Mouse (Mus musculus) liver, embryonic 14.5 days (tissue): ENCODE measurements around the gene Nfkb1. TPM values are rescaled to one million over a fixed set of nuclear protein-coding genes. Genes with fewer than 3 reads are reported as not detected.
A peak's percentile ranks its signal among the peaks of the same experiment; 100 is the strongest.

Experiments used
- ATAC-seq: fragments of 200-750 bp; cut with Nextera tagmentation; 2 replicates; pipeline ENCODE4 v1.8.0; 2017; ENCODE audit warnings: moderate number of reproducible peaks, mild to moderate bottlenecking, moderate library complexity; ENCODE audit not compliant: insufficient read depth
- DNase-seq, 3 experiments: peaks; one replicate each; pipeline ENCODE4 v3.0.0-alpha.2; 2012 to 2013; ENCODE audit warnings: low read depth in 3 of 3, low spot score in 3 of 3
- H3K27ac ChIP-seq: fragments of 300-500 bp; sonication (generic); 2 replicates; pipeline ENCODE4 v1.5.1; 2014; ENCODE audit warnings: moderate library complexity, mild to moderate bottlenecking, control low read depth, inconsistent platforms
- H3K27me3 ChIP-seq: fragments of 300-500 bp; sonication (generic); 2 replicates; pipeline ENCODE4 v1.6.1; 2014; ENCODE audit warnings: mild to moderate bottlenecking, low read length, moderate library complexity; ENCODE audit not compliant: control insufficient read depth, insufficient read depth
- H3K36me3 ChIP-seq: fragments of 300-500 bp; sonication (generic); replicated peaks from 2 replicates; pipeline ENCODE4 v1.6.1; 2014; ENCODE audit warnings: low read depth; ENCODE audit not compliant: control insufficient read depth, insufficient read depth
- H3K4me1 ChIP-seq, 2 experiments: fragments of 200-500 bp in 1 of 2; fragments of 300-500 bp in 1 of 2; sonication (generic) in 1 of 2; replicated peaks; 2 replicates each; pipeline ENCODE4 v1.6.1; 2012 to 2014; ENCODE audit warnings: antibody characterized with exemption in 1 of 2, inconsistent platforms in 1 of 2, low read length in 1 of 2; ENCODE audit not compliant: control insufficient read depth in 2 of 2, insufficient read depth in 2 of 2
- H3K4me2 ChIP-seq: fragments of 300-500 bp; sonication (generic); 2 replicates; pipeline ENCODE4 v1.6.1; 2014; ENCODE audit warnings: low read depth, mild to moderate bottlenecking, control low read depth, moderate library complexity
- H3K4me3 ChIP-seq, 2 experiments: fragments of 200-500 bp in 1 of 2; fragments of 300-500 bp in 1 of 2; sonication (generic) in 1 of 2; 2 replicates each; pipeline ENCODE4 v1.5.1; 2012 to 2014; ENCODE audit warnings: low read depth in 2 of 2, low read length in 2 of 2, mild to moderate bottlenecking in 2 of 2, control low read depth in 1 of 2, inconsistent platforms in 1 of 2, moderate library complexity in 1 of 2; ENCODE audit not compliant: insufficient read depth in 1 of 2
- H3K9ac ChIP-seq: fragments of 300-500 bp; sonication (generic); replicated peaks from 2 replicates; pipeline ENCODE4 v1.6.1; 2014; ENCODE audit warnings: mild to moderate bottlenecking, control low read depth, moderate library complexity
- H3K9me3 ChIP-seq: fragments of 300-500 bp; sonication (generic); 2 replicates; pipeline ENCODE4 v1.6.1; 2016; ENCODE audit warnings: low read length, mixed read lengths; ENCODE audit not compliant: control insufficient read depth
- CTCF ChIP-seq: IDR thresholded peaks from 2 replicates; pipeline ENCODE4 v1.5.1; 2016; ENCODE audit warnings: antibody characterized with exemption, low read depth, control low read depth
- EP300 ChIP-seq: IDR thresholded peaks from 2 replicates; pipeline ENCODE4 v1.6.1; 2016; ENCODE audit warnings: antibody characterized with exemption, low read depth
- WGBS: fragments of 180-500 bp; shearing (Covaris S2); extraction: QIAGEN DNeasy Blood & Tissue Kit; methylation state at CpG from one replicate; pipeline ENCODE4 v1.1.7; 2014; ENCODE audit not compliant: insufficient replicate concordance; 5-methylcytosine and 5-hydroxymethylcytosine counted together
- polyA plus RNA-seq, 2 experiments: library from polyadenylated mRNA; depleted of rRNA in 1 of 2; stranded (reverse) in 1 of 2; unstranded in 1 of 2; fragments of >200 nt; fragmentation: Nextera tagmentation in 1 of 2; extraction: Ambion mirVana in 1 of 2; gene quantifications; 2 replicates each; pipeline versions ENCODE4 v1.2.1 to v1.2.3; 2012 to 2014

Nfkb1 gene
- polyA plus RNA-seq, 2 experiments, result 11.2 to 16.5 TPM

DNA sequence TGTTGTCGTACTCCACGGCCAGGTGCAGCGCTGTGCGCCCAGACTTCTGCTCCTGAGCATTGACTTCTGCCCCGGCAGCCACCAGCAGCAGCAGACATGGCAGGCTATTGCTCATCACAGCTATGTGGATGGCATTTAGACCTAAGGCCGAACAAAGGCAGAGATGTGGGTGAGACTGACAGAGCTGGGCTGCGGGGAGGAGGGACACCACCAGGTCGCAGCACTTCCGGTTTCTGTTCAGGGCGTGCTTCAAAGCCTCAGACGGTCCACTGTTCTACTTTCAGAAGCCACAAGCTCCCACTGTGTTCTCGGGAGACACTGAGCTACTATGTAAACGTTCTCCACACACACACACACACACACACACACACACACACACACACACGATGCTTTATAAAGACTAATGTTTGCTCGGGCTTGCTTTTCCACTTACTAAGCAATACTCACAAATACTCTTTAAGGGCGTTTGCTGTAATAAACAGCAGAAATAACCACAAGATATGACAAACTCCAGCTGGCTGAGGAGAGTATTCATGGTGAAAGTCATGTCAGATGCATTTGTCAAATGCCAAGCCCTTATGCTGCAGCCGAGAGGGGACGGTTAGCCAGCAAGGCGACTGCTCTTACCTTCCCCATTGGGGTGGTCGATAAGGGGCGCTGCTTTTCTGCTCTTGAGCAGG is 97.0 kb downstream of the Nfkb1 start:
- Histone ChIP-seq H3K27me3 (no peaks in the 10 kb centered on the region), H3K36me3 (no peaks in the 10 kb centered on the region; the same call in none of the 2 replicates), H3K27ac (no peak overlapping the region), H3K4me1 (peaks cover 0 to 3% of the 10 kb centered on the region in 2 experiments; a peak in 1 of 4 replicates), H3K9ac (no peak overlapping the region), H3K4me2 (no peak overlapping the region), H3K4me3 (no peak overlapping the region), H3K9me3 (no peaks in the 10 kb centered on the region)
- 67% methylated on average over 21 of the region's 21 CpGs for WGBS
- TF ChIP-seq EP300 (no peak), CTCF (0 out of 2 replicates have a peak, but pooled peaks have one; percentile 11)
- DNase-seq (no peak), ATAC-seq (no peak)

DNA sequence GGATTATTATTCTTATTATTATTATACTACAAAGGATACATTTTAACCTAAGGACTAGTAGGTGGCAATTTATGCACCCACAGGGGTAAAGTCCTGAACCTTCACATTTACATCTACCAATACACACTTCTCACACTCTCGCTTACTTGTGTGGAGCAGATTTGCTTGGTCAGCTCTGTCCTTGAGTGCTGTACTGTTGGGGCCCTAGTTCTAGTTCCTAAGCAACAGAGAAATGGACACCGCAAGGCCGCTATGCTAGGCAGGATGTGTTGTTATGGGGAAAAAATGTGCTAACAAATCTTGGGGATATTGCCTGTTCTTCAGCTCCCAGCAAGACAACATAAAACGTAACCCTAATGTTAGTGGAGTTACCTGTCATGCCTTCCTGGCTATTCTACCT is 99.3 kb downstream of the Nfkb1 start:
- Histone ChIP-seq H3K27ac (no peak overlapping the region), H3K36me3 (no peaks in the 10 kb centered on the region; the same call in none of the 2 replicates), H3K27me3 (no peaks in the 10 kb centered on the region), H3K9me3 (no peaks in the 10 kb centered on the region), H3K4me3 (no peak overlapping the region), H3K4me1 (peaks cover 1% of the 10 kb centered on the region in 2 experiments; a peak in 3 of 4 replicates), H3K9ac (no peak overlapping the region), H3K4me2 (no peak overlapping the region)
- 87% methylated on average over 4 of the region's 4 CpGs for WGBS
- TF ChIP-seq CTCF (no peak), EP300 (no peak)
- ATAC-seq, result no peak
- no peak for DNase-seq

DNA sequence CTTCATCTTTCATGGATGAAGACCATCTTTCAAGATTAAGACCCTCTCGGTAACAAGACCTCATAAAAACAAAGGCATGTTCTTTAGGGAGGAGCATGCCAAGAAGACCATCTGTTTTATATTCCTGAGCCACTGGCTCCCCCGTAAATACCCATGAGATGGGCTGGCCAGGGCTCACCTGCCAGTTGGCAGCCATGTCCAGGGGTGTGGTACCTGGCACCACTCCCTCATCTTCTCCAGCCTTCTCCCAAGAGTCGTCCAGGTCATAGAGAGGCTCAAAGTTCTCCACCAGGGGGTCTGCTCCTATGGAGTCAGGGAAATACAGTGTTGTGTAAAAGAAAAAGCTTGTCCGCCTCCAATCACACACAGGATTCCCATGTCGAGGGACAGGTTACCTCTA is 100.0 kb downstream of the Nfkb1 start:
- ATAC-seq (no peak), DNase-seq (no peak)
- 72% methylated on average over 5 of the region's 5 CpGs for WGBS
- Histone ChIP-seq H3K4me2 (no peak overlapping the region), H3K9ac (no peak overlapping the region), H3K27me3 (no peaks in the 10 kb centered on the region), H3K4me3 (no peak overlapping the region), H3K4me1 (peaks cover 7 to 8% of the 10 kb centered on the region in 2 experiments; a peak in 3 of 4 replicates), H3K27ac (no peak overlapping the region), H3K9me3 (no peaks in the 10 kb centered on the region), H3K36me3 (no peaks in the 10 kb centered on the region; the same call in none of the 2 replicates)
- no peak for TF ChIP-seq CTCF
- no peak for TF ChIP-seq EP300

DNA sequence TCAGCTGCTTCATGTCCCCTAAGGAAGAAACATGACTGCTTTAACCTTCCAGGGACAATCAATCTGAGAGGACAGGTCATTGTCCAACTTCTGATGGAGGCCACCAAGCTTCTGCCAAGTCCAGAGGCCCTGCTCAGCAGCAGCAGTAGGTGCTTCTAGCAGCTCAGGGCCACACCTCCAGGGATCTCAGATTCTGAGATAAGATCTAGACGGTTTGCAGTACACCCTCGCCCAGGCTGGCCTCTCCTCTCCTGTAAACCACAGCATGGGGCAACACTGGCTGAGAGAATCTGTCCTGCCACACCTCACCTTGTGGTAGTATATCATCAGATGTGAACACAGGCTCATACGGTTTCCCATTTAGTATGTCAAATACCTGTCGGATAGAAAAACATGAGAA is 100.9 kb downstream of the Nfkb1 start:
- Histone ChIP-seq H3K4me3 (no peak overlapping the region), H3K27ac (no peak overlapping the region), H3K4me1 (peaks cover 13% of the 10 kb centered on the region in 2 experiments; a peak in 3 of 4 replicates), H3K9me3 (no peaks in the 10 kb centered on the region), H3K4me2 (no peak overlapping the region), H3K36me3 (no peaks in the 10 kb centered on the region; the same call in none of the 2 replicates), H3K9ac (no peak overlapping the region), H3K27me3 (no peaks in the 10 kb centered on the region)
- DNase-seq, result no peak
- ATAC-seq, result no peak
- TF ChIP-seq EP300 (no peak), CTCF (no peak)
- WGBS, result 35% methylated on average over 4 of the region's 4 CpGs

DNA sequence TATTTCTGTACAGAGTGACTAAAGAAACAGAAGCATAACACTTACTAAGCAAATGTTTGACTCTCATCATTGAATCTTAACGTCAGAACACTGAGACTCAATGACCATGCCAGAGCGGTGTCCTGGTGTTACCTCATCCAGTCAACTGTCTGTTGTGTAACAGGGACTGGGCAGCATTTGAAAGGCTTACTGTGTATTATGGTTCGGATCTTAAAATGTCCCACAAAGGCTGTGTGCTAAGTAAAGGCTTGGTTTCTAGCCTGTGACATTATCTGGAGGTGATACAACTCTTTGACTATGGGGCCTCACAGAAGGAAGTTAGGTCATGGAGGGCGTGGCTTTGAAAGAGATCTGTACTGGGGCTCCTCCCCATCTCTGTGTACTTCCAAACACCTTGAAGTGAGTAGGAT is 104.9 kb downstream of the Nfkb1 start:
- Histone ChIP-seq H3K9me3 (no peaks in the 10 kb centered on the region), H3K27ac (no peak overlapping the region), H3K9ac (no peak overlapping the region), H3K36me3 (no peaks in the 10 kb centered on the region; the same call in none of the 2 replicates), H3K27me3 (no peaks in the 10 kb centered on the region), H3K4me3 (no peak overlapping the region), H3K4me1 (peaks cover 13 to 18% of the 10 kb centered on the region in 2 experiments; a peak in 3 of 4 replicates), H3K4me2 (peak overlapping the region; percentile 22; the same call in 1 of the 2 replicates)
- ATAC-seq (peak; percentile 56; the same call in 1 of the 2 replicates), DNase-seq (peak in 1 of 3 experiments; percentile 51)
- TF ChIP-seq EP300 (no peak), CTCF (no peak)
- 68% methylated on average over 4 of the region's 4 CpGs for WGBS
